Mouse (Mus musculus): ENCODE results near the gene Ndufa3. TPM values are rescaled to one million over a fixed set of nuclear protein-coding genes. Genes with fewer than 3 reads are reported as not detected.

Ndufa3 gene
- total and polyA plus RNA-seq, 2 experiments from 2014 or later = 572 to 717 TPM

- no peaks in the 10 kb centered on the region for H3K36me3 ChIP-seq (ENCODE audit: insufficient read depth, low read length)
- no peak overlapping the region for H3K27ac ChIP-seq
- TF ChIP-seq CTCF (IDR thresholded peaks at IDR 0.05; ENCODE audit: low read depth) = no peak
- no peak overlapping the region for H3K9ac ChIP-seq (replicated peaks; ENCODE audit: low read length)
- WGBS = 91% methylated on average over 6 of the region's 6 CpGs
- no peak overlapping the region for H3K4me2 ChIP-seq (ENCODE audit: low read depth, low read length)
- no peaks in the 10 kb centered on the region for H3K4me1 ChIP-seq (ENCODE audit: insufficient read depth, low read length)
- ATAC-seq (no peak), DNase-seq (ENCODE audit: low spot score) (no peak)
- H3K9me3 ChIP-seq (ENCODE audit: low read length) = no peaks in the 10 kb centered on the region
- no peak overlapping the region for H3K4me3 ChIP-seq (ENCODE audit: low read length)
- no peaks in the 10 kb centered on the region for H3K27me3 ChIP-seq (ENCODE audit: insufficient read depth, low read length)
Measured at GRCm38 (mm10) chr7:3607391-3607790, 9.8 kb upstream of the Ndufa3 start.

- Histone ChIP-seq H3K9me3 (ENCODE audit: low read length) (no peaks in the 10 kb centered on the region), H3K4me2 (ENCODE audit: low read depth, low read length) (no peak overlapping the region), H3K36me3 (ENCODE audit: insufficient read depth, low read length) (no peaks in the 10 kb centered on the region), H3K4me1 (ENCODE audit: insufficient read depth, low read length) (no peaks in the 10 kb centered on the region), H3K27ac (no peak overlapping the region), H3K27me3 (ENCODE audit: insufficient read depth, low read length) (no peaks in the 10 kb centered on the region), H3K4me3 (ENCODE audit: low read length) (no peak overlapping the region), H3K9ac (replicated peaks; ENCODE audit: low read length) (no peak overlapping the region)
- WGBS = 88% methylated on average over 3 of the region's 3 CpGs
- DNase-seq (ENCODE audit: low spot score) = no peak
- ATAC-seq = no peak
- TF ChIP-seq CTCF (IDR thresholded peaks at IDR 0.05; ENCODE audit: low read depth) = no peak
Measured at GRCm38 (mm10) chr7:3608668-3609067, 8.5 kb upstream of the Ndufa3 start.

GRCm38 (mm10) chr7:3609082-3609481, 8.1 kb upstream of the Ndufa3 start:
- Histone ChIP-seq H3K9ac (replicated peaks; ENCODE audit: low read length) (no peak overlapping the region), H3K4me1 (ENCODE audit: insufficient read depth, low read length) (no peaks in the 10 kb centered on the region)

GRCm38 (mm10) chr7:3610437-3610836, 6.7 kb upstream of the Ndufa3 start:
- no peak overlapping the region for H3K27ac ChIP-seq
- TF ChIP-seq CTCF (IDR thresholded peaks at IDR 0.05; ENCODE audit: low read depth) = no peak
- no peaks in the 10 kb centered on the region for H3K4me1 ChIP-seq (ENCODE audit: insufficient read depth, low read length)
- WGBS = 90% methylated on average over 3 of the region's 3 CpGs
- no peak overlapping the region for H3K9ac ChIP-seq (replicated peaks; ENCODE audit: low read length)
- no peak for ATAC-seq
- no peak overlapping the region for H3K4me3 ChIP-seq (ENCODE audit: low read length)
- H3K36me3 ChIP-seq (ENCODE audit: insufficient read depth, low read length) = no peaks in the 10 kb centered on the region
- no peak for DNase-seq (ENCODE audit: low spot score)
- no peaks in the 10 kb centered on the region for H3K9me3 ChIP-seq (ENCODE audit: low read length)
- no peak overlapping the region for H3K4me2 ChIP-seq (ENCODE audit: low read depth, low read length)
- no peaks in the 10 kb centered on the region for H3K27me3 ChIP-seq (ENCODE audit: insufficient read depth, low read length)

More at GRCm38 (mm10) chr7:3609082-3609481, 8.1 kb upstream of the Ndufa3 start:
- no peak for TF ChIP-seq CTCF (IDR thresholded peaks at IDR 0.05; ENCODE audit: low read depth)
- Histone ChIP-seq H3K4me2 (ENCODE audit: low read depth, low read length) (no peak overlapping the region), H3K27me3 (ENCODE audit: insufficient read depth, low read length) (no peaks in the 10 kb centered on the region), H3K4me3 (ENCODE audit: low read length) (no peak overlapping the region), H3K9me3 (ENCODE audit: low read length) (no peaks in the 10 kb centered on the region), H3K27ac (no peak overlapping the region), H3K36me3 (ENCODE audit: insufficient read depth, low read length) (no peaks in the 10 kb centered on the region)
- WGBS = 45% methylated on average over 3 of the region's 3 CpGs
- DNase-seq (ENCODE audit: low spot score) = no peak
- ATAC-seq = no peak

- Histone ChIP-seq H3K4me2 (ENCODE audit: low read depth, low read length) (no peak overlapping the region), H3K9me3 (ENCODE audit: low read length) (no peaks in the 10 kb centered on the region), H3K27me3 (ENCODE audit: insufficient read depth, low read length) (no peaks in the 10 kb centered on the region), H3K9ac (replicated peaks; ENCODE audit: low read length) (no peak overlapping the region), H3K36me3 (ENCODE audit: insufficient read depth, low read length) (no peaks in the 10 kb centered on the region), H3K4me1 (ENCODE audit: insufficient read depth, low read length) (no peaks in the 10 kb centered on the region), H3K4me3 (ENCODE audit: low read length) (no peak overlapping the region), H3K27ac (no peak overlapping the region)
- whole genome bisulfite sequencing = 88% methylated on average over 13 of the region's 13 CpGs
- TF ChIP-seq CTCF (IDR thresholded peaks at IDR 0.05; ENCODE audit: low read depth) = no peak
- ATAC-seq (no peak), DNase-seq (ENCODE audit: low spot score) (no peak)
Measured at GRCm38 (mm10) chr7:3611006-3611405, 6.2 kb upstream of the Ndufa3 start.

GRCm38 (mm10) chr7:3614021-3614420, 3.2 kb upstream of the Ndufa3 start:
- Histone ChIP-seq H3K9me3 (ENCODE audit: low read length) (no peaks in the 10 kb centered on the region), H3K36me3 (ENCODE audit: insufficient read depth, low read length) (no peaks in the 10 kb centered on the region), H3K27me3 (ENCODE audit: insufficient read depth, low read length) (no peaks in the 10 kb centered on the region), H3K27ac (no peak overlapping the region), H3K4me1 (ENCODE audit: insufficient read depth, low read length) (peaks cover 5% of the 10 kb centered on the region; the same call in 1 of the 2 replicates), H3K4me2 (ENCODE audit: low read depth, low read length) (no peak overlapping the region), H3K9ac (replicated peaks; ENCODE audit: low read length) (no peak overlapping the region), H3K4me3 (ENCODE audit: low read length) (no peak overlapping the region)
- DNase-seq (ENCODE audit: low spot score) = no peak
- TF ChIP-seq CTCF (IDR thresholded peaks at IDR 0.05; ENCODE audit: low read depth) = no peak
- ATAC-seq = no peak
- 76% methylated on average over 3 of the region's 3 CpGs for WGBS

- H3K4me1 ChIP-seq (ENCODE audit: insufficient read depth, low read length) = peaks cover 5% of the 10 kb centered on the region; the same call in 1 of the 2 replicates
- H3K9ac ChIP-seq (replicated peaks; ENCODE audit: low read length) = no peak within 1 kb of the TSS; the same call in 1 of the 2 replicates
- H3K4me2 ChIP-seq (ENCODE audit: low read depth, low read length) = peak within 1 kb of the TSS; percentile 82; the same call in 1 of the 2 replicates
- no peak for DNase-seq (ENCODE audit: low spot score)
- 83% methylated on average over 4 of the region's 4 CpGs for WGBS
- peak within 1 kb of the TSS; percentile 86 for H3K4me3 ChIP-seq (ENCODE audit: low read length)
- no peak within 1 kb of the TSS for H3K27ac ChIP-seq
- ATAC-seq = no peak
- no peaks in the 10 kb centered on the region for H3K9me3 ChIP-seq (ENCODE audit: low read length)
- TF ChIP-seq CTCF (IDR thresholded peaks at IDR 0.05; ENCODE audit: low read depth) = no peak
- H3K27me3 ChIP-seq (ENCODE audit: insufficient read depth, low read length) = no peaks in the 10 kb centered on the region
- H3K36me3 ChIP-seq (ENCODE audit: insufficient read depth, low read length) = peaks cover 14% of the 10 kb centered on the region; the same call in 1 of the 2 replicates
Measured at GRCm38 (mm10) chr7:3616057-3616388, 1.1 kb upstream of the Ndufa3 start, which contains the start of gene Oscar. Gene Oscar, minus strand, starts transcription at chr7:3616157.

Measured in hindbrain, postnatal 0 days (tissue).